Mouse (Mus musculus): Measurements from ENCODE around the gene Surf6. TPM values are rescaled to one million over a fixed set of nuclear protein-coding genes. Genes with fewer than 3 reads are reported as not detected.
A peak's percentile ranks its signal among the peaks of the same experiment; 100 is the strongest.

Gene Surf6
- polyA plus RNA-seq (2016; fragmentation: Nextera tagmentation; extraction: Ambion mirVana): 28.8 and 30.2 TPM in 2 replicates

GRCm38 (mm10) chr2:26902467-26903220, at the start of gene Surf6:
Gene Surf6, minus strand, starts transcription at chr2:26902879.
- peak; percentile 94 for ATAC-seq (ENCODE audit: low FRiP score, low read depth)
- Histone ChIP-seq H3K4me2 (replicated peaks) (peak within 1 kb of the TSS; percentile 63), H3K4me3 (peak within 1 kb of the TSS; percentile 59), H3K27ac (peak within 1 kb of the TSS; percentile 65), H3K4me1 (peaks cover 22% of the 10 kb centered on the region), H3K9me3 (no peaks in the 10 kb centered on the region), H3K27me3 (replicated peaks) (no peaks in the 10 kb centered on the region), H3K9ac (peak within 1 kb of the TSS; percentile 60), H3K36me3 (peaks cover 48% of the 10 kb centered on the region)
- WGBS: under 1% methylated on average over 41 of the region's 41 CpGs

DNA sequence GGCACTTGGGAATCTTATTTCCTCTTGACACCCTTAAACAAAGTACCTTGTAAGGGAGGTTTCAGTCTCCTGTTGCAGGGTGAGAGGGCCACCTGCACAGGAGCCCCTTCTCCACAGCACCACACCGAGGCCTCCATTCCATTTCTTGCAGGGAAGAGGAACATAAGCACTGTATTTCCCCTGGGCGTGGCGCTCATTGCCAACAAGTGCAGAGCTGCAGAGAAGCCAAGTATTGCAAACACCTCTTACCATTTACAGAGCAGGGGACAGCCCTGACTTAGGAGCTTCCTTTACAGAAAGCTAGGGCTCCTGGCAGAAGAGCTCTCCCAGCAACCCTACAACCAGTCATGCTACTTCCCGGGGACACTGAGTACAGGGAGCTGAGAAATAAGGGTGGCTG, 49.5 kb upstream of the Surf6 start:
- H3K4me3 ChIP-seq: no peak overlapping the region
- H3K36me3 ChIP-seq: peaks cover 68% of the 10 kb centered on the region
- WGBS: 95% methylated on average over 4 of the region's 4 CpGs
- no peak overlapping the region for H3K4me2 ChIP-seq (replicated peaks)
- H3K27ac ChIP-seq: no peak overlapping the region
- no peak for ATAC-seq (ENCODE audit: low FRiP score, low read depth)
- H3K9me3 ChIP-seq: no peaks in the 10 kb centered on the region
- no peaks in the 10 kb centered on the region for H3K27me3 ChIP-seq (replicated peaks)
- H3K4me1 ChIP-seq: no peaks in the 10 kb centered on the region
- no peak overlapping the region for H3K9ac ChIP-seq

GRCm38 (mm10) chr2:26951346-26951905, 48.7 kb upstream of the Surf6 start:
- Histone ChIP-seq H3K4me1 (no peaks in the 10 kb centered on the region), H3K9me3 (no peaks in the 10 kb centered on the region), H3K27me3 (replicated peaks) (no peaks in the 10 kb centered on the region), H3K4me3 (no peak overlapping the region), H3K36me3 (peaks cover 64% of the 10 kb centered on the region), H3K27ac (no peak overlapping the region), H3K9ac (no peak overlapping the region), H3K4me2 (replicated peaks) (no peak overlapping the region)
- no peak for ATAC-seq (ENCODE audit: low FRiP score, low read depth)
- WGBS: 92% methylated on average over 8 of the region's 8 CpGs

DNA sequence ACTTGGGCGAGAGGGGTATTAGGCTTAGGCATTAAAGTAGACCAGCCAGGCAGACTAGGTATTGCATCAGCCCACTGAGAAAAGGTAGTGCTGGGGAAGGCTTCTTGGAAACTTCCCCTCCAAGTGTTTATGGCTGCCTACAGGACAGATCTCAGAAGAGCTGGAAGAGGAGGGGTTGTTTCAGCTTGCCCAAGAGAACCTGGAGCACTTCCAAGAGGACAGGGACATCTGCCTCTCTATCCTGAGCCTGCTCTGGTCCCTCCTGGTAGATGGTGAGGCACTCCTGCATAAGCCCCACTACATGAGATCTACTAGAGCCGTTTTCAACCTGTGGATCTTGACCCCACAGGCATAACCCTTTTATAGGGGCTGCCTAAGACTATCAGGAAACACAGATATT, 47.7 kb upstream of the Surf6 start:
- Histone ChIP-seq H3K9me3 (no peaks in the 10 kb centered on the region), H3K9ac (no peak overlapping the region), H3K4me1 (no peaks in the 10 kb centered on the region), H3K27me3 (replicated peaks) (no peaks in the 10 kb centered on the region), H3K27ac (no peak overlapping the region), H3K4me3 (no peak overlapping the region), H3K36me3 (peaks cover 55% of the 10 kb centered on the region), H3K4me2 (replicated peaks) (no peak overlapping the region)
- WGBS: 88% methylated on average over 2 of the region's 2 CpGs
- no peak for ATAC-seq (ENCODE audit: low FRiP score, low read depth)

DNA sequence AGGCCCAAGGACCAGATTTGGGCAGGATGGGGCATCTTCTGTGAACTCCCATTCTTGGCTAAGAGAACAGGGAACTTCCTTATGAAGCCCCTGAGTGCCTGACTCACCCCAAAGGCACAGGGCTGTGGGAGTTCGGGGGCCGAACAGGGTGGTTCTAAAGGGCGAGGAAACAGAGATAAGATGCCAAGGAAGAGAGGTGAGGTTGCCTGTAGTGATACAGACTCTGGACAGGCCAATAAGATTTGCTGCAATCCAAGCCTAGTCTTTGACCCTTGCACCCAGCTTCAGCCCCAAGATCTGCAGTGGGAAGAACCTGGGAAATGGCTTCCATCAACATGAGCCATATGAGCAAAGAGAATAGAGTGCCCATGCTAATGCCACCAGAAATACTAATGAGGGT, 40.6 kb upstream of the Surf6 start:
- H3K9ac ChIP-seq: no peak overlapping the region
- H3K9me3 ChIP-seq: no peaks in the 10 kb centered on the region
- ATAC-seq (ENCODE audit: low FRiP score, low read depth): no peak
- WGBS: 89% methylated on average over 3 of the region's 3 CpGs
- H3K27ac ChIP-seq: no peak overlapping the region
- H3K27me3 ChIP-seq (replicated peaks): no peaks in the 10 kb centered on the region
- no peak overlapping the region for H3K4me3 ChIP-seq
- peaks cover 7% of the 10 kb centered on the region; the same call in 1 of the 2 replicates for H3K36me3 ChIP-seq
- no peak overlapping the region for H3K4me2 ChIP-seq (replicated peaks)
- H3K4me1 ChIP-seq: no peaks in the 10 kb centered on the region

DNA sequence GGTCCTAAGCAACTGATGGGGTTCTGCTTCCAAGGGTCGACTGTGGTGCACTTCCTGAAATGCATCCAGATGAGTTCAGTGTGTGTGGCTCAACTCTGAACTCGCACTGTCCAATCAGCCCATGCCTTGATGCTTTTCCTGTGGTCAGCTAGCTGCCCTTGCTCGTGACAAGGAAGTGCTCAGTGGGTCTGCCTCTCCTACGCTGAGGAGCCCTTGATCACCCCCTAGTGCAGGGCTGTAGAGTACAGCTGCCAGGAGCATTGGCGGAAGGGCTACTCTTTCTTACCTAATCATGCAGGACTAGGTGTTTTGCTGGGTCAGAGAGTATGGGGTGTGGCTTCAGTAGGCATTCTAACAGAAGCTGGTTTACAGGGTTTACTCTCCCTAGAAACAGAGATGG, 38.9 kb upstream of the Surf6 start:
- ATAC-seq (ENCODE audit: low FRiP score, low read depth): no peak
- WGBS: 49% methylated on average over 5 of the region's 5 CpGs
- Histone ChIP-seq H3K4me3 (no peak overlapping the region), H3K4me2 (replicated peaks) (no peak overlapping the region), H3K27ac (no peak overlapping the region), H3K9me3 (no peaks in the 10 kb centered on the region), H3K4me1 (no peaks in the 10 kb centered on the region), H3K36me3 (peaks cover 2% of the 10 kb centered on the region; the same call in 1 of the 2 replicates), H3K27me3 (replicated peaks) (no peaks in the 10 kb centered on the region), H3K9ac (no peak overlapping the region)

- H3K36me3 ChIP-seq: no peaks in the 10 kb centered on the region
- no peak overlapping the region for H3K4me3 ChIP-seq
- no peak for ATAC-seq (ENCODE audit: low FRiP score, low read depth)
- no peaks in the 10 kb centered on the region for H3K9me3 ChIP-seq
- H3K4me2 ChIP-seq (replicated peaks): no peak overlapping the region
- 75% methylated on average over 1 of the region's 1 CpGs for WGBS
- H3K27ac ChIP-seq: no peak overlapping the region
- H3K9ac ChIP-seq: no peak overlapping the region
- H3K4me1 ChIP-seq: peaks cover 12% of the 10 kb centered on the region
- no peaks in the 10 kb centered on the region for H3K27me3 ChIP-seq (replicated peaks)
Measured at GRCm38 (mm10) chr2:26936425-26936824, 33.7 kb upstream of the Surf6 start.

DNA sequence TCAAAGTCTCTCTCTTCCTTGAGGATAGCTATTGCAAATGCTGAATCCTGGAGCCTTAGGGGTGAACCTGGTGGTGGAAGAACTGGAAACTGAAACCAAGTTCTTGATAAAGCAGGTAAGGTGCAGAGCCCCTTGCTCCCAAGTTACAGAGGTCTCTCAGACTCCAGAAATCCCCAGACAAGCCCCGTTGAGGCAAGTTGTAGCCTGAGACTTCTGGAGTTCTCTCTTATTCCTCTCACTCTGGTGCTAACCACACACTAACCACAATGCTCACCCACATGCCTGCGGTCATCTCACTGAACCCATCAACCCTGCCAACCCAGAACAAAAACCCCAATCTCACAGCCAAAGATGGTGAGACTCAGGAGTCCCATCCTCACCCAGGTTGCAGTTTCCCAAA, 32.6 kb upstream of the Surf6 start:
- Histone ChIP-seq H3K4me2 (replicated peaks) (no peak overlapping the region), H3K9ac (no peak overlapping the region), H3K9me3 (no peaks in the 10 kb centered on the region), H3K27me3 (replicated peaks) (no peaks in the 10 kb centered on the region), H3K4me3 (no peak overlapping the region), H3K27ac (no peak overlapping the region), H3K36me3 (peaks cover 8% of the 10 kb centered on the region; the same call in 1 of the 2 replicates), H3K4me1 (peaks cover 20% of the 10 kb centered on the region)
- WGBS: 91% methylated on average over 2 of the region's 2 CpGs
- ATAC-seq (ENCODE audit: low FRiP score, low read depth): no peak

DNA sequence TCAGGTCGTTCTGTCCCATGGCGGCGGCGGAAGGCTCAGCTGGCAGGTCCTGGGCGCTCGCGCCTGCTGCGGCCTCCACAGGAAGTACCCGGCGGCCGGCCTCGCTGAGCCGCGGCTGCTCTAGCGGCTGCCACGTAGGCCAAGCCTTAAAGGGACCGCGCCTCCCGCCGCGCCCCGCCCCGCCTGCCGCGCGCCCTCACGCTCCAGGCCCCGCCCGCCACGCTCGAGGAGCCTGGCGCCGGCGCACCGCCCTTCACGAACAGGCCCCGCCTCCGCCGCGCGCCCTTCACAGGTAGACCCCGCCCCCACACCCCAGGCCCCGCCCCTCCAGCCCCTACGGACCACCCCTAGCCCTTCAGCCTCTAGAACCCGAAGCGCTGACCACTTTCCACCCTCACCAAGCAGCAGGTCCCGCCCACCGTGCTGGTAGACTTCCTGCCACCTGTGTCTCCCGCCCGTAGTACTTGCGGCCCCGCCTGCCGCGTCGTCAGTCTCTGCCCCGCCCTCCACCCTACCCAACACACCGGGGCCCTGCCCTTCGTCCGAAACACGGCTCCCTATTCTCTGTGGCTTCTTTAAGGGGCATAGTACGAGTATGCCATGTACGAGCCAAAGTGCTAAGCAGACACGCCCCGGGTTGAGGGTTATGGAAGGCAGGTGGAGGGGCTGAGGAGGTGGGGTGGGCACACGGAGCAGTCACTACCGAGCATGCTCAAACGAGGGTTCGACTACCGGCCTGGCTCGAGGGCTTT, 30.8 kb upstream of the Surf6 start, which contains the start of the genes Surf4 and Stkld1:
TSS of gene Surf4 (minus strand) at position 625 of the 752 bp plus-strand sequence.
TSS of gene Stkld1 (plus strand) at position 744 of the 752 bp plus-strand sequence.
- Histone ChIP-seq H3K9me3 (no peaks in the 10 kb centered on the region), H3K4me2 (replicated peaks) (peak within 1 kb of the TSS; percentile 71), H3K36me3 (peaks cover 22% of the 10 kb centered on the region; the same call in 1 of the 2 replicates), H3K4me1 (peaks cover 20% of the 10 kb centered on the region), H3K9ac (peak within 1 kb of the TSS; percentile 97), H3K27ac (peak within 1 kb of the TSS; percentile 57), H3K4me3 (peak within 1 kb of the TSS; percentile 96), H3K27me3 (replicated peaks) (no peaks in the 10 kb centered on the region)
- WGBS: under 1% methylated on average over 70 of the region's 70 CpGs
- peak; percentile 97 for ATAC-seq (ENCODE audit: low FRiP score, low read depth)

GRCm38 (mm10) chr2:26932473-26933303, 30.0 kb upstream of the Surf6 start:
- peak; percentile 13 for ATAC-seq (ENCODE audit: low FRiP score, low read depth)
- Histone ChIP-seq H3K4me2 (replicated peaks) (peak overlapping the region; percentile 71), H3K27ac (peak overlapping the region; percentile 57), H3K9me3 (no peaks in the 10 kb centered on the region), H3K27me3 (replicated peaks) (no peaks in the 10 kb centered on the region), H3K4me1 (peaks cover 20% of the 10 kb centered on the region), H3K9ac (peak overlapping the region; percentile 97), H3K36me3 (peaks cover 22% of the 10 kb centered on the region; the same call in 1 of the 2 replicates), H3K4me3 (peak overlapping the region; percentile 96)
- 2% methylated on average over 48 of the region's 49 CpGs for whole genome bisulfite sequencing

DNA sequence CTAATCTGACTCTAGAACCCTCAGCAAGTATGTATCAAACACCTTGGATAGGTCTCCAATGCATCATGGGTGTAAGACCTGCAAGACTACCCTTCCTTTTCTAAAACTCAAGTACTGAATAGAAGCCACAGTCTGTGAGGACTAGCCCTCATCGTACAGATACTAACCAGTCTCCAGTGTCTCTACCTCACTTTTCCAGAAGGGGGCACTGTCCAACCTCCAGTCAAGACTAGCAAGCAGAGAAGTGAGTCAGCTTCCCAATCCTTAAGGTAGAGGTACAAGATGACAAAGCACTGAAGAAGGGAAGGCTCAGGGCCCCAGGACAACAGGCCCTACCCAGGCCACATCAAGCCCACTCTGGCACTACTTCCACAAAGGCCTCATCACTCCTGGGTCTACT, 27.7 kb upstream of the Surf6 start:
- ATAC-seq (ENCODE audit: low FRiP score, low read depth): no peak
- H3K36me3 ChIP-seq: peaks cover 40% of the 10 kb centered on the region
- H3K4me2 ChIP-seq (replicated peaks): no peak overlapping the region

More for the DNA sequence above, 27.7 kb upstream of the Surf6 start:
- Histone ChIP-seq H3K4me3 (no peak overlapping the region), H3K9me3 (no peaks in the 10 kb centered on the region), H3K4me1 (peaks cover 20% of the 10 kb centered on the region), H3K27me3 (replicated peaks) (no peaks in the 10 kb centered on the region), H3K27ac (no peak overlapping the region), H3K9ac (no peak overlapping the region)
- WGBS: 51% methylated on average over 1 of the region's 1 CpGs

All from neural tube, embryonic 12.5 days (tissue).